ENCODE assay signal across 18 mouse cellular contexts in the genomic region with DNA sequence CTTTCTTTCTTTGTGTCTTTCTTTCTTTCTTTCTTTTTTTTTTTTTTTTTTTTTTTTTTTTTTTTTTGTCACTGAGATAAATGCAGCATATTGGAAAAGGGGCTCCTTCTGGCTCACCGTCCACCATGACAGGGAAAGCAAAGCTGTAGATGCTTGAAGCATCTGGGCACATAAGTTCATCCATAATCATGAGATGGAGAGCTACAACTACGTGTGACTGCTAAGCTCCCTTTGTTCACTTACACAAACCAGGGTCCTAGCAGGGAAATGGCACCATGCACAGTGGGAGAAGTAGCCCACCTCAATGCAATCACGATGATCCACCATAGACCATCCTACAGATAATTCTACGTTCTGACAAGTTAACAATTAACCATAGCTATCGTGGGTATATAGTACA.
"Had no signal": no experiment of that assay in that cellular context is flagged by ENCODE, and none has a peak within 500 bp of the region (broad histone marks: within the 10 kb centered on the region; RNA-seq: fewer than 3 reads in every experiment).

No protein-coding gene starts in this region.

- H3K4me3 ChIP-seq: midbrain, embryonic 10.5 days; midbrain, embryonic 12.5 days; myocyte; neural tube, embryonic 13.5 days; neural tube, embryonic 15.5 days had no signal

- ATAC-seq: midbrain, embryonic 16.5 days had no signal

- DNase-seq: lung, embryonic 14.5 days; lung, postnatal 10 days; lung, postnatal 4 days; midbrain, embryonic 14.5 days; retina, postnatal 1 day; right cerebral cortex, adult 18-20 months; right cerebral cortex, postnatal 25 days; right cerebral cortex, postnatal 4 days; spleen, adult 18-20 months; thymus, adult 18-20 months; thymus, postnatal 14 days; thymus, postnatal 36 days had no signal

- H3K27ac ChIP-seq: midbrain, embryonic 10.5 days; midbrain, embryonic 12.5 days; neural tube, embryonic 13.5 days; neural tube, embryonic 15.5 days had no signal

- H3K9ac ChIP-seq: lung, embryonic 14.5 days; midbrain, embryonic 12.5 days; neural tube, embryonic 13.5 days; neural tube, embryonic 15.5 days had no signal

- H3K36me3 ChIP-seq: midbrain, embryonic 10.5 days; midbrain, embryonic 12.5 days; neural tube, embryonic 13.5 days; neural tube, embryonic 15.5 days had no signal

- H3K4me1 ChIP-seq: midbrain, embryonic 10.5 days; midbrain, embryonic 12.5 days; neural tube, embryonic 13.5 days; neural tube, embryonic 15.5 days had no signal

- H3K4me2 ChIP-seq: lung, embryonic 14.5 days; midbrain, embryonic 12.5 days; neural tube, embryonic 13.5 days; neural tube, embryonic 15.5 days had no signal

- H3K9me3 ChIP-seq: midbrain, embryonic 10.5 days; midbrain, embryonic 12.5 days; neural tube, embryonic 13.5 days; neural tube, embryonic 15.5 days had no signal

- H3K27me3 ChIP-seq: midbrain, embryonic 12.5 days; neural tube, embryonic 13.5 days; neural tube, embryonic 15.5 days had no signal
